Mouse (Mus musculus) olfactory bulb, adult 2 months (tissue): ENCODE data around the gene Ccdc157.

Source experiments
- CTCF ChIP-seq: fragments of 200-500 bp; IDR thresholded peaks from 2 replicates; pipeline ENCODE4 v1.5.1; 2012; ENCODE audit warnings: low read depth, mild to moderate bottlenecking, low read length, moderate library complexity; ENCODE audit not compliant: insufficient read depth
- POLR2A ChIP-seq: fragments of 200-500 bp; IDR thresholded peaks from 2 replicates; pipeline ENCODE4 v1.6.1; 2012; ENCODE audit warnings: mild to moderate bottlenecking, low read depth, low read length, moderate library complexity; ENCODE audit not compliant: insufficient read depth

GRCm38 (mm10) chr11:4094378-4095170, 65.5 kb downstream of the Ccdc157 start:
- TF ChIP-seq CTCF (peak; percentile 86), POLR2A (no peak)
